Mouse (Mus musculus) lung, embryonic 14.5 days (tissue): Measurements from ENCODE around the gene Pold4. TPM values are rescaled to one million over a fixed set of nuclear protein-coding genes. Genes with fewer than 3 reads are reported as not detected.
A peak's percentile ranks its signal among the peaks of the same experiment; 100 is the strongest.

Source experiments
- ATAC-seq: fragments of 200-750 bp; cut with Nextera tagmentation; 2 replicates; pipeline ENCODE4 v1.8.0; 2017; ENCODE audit warnings: mild to moderate bottlenecking, moderate TSS enrichment, moderate library complexity; ENCODE audit not compliant: insufficient read depth
- DNase-seq: peaks from one replicate; pipeline ENCODE4 v3.0.0-alpha.2; 2015
- H3K27ac ChIP-seq: fragments of 300-500 bp; sonication (generic); 2 replicates; pipeline ENCODE4 v1.5.1; 2014; ENCODE audit warnings: low read depth, mild to moderate bottlenecking, moderate library complexity
- H3K27me3 ChIP-seq: fragments of 300-500 bp; sonication (generic); 2 replicates; pipeline ENCODE4 v1.6.1; 2014; ENCODE audit warnings: low read length, control low read depth; ENCODE audit not compliant: insufficient read depth
- H3K36me3 ChIP-seq: fragments of 300-500 bp; sonication (generic); 2 replicates; pipeline ENCODE4 v1.6.1; 2014; ENCODE audit warnings: control low read depth; ENCODE audit not compliant: insufficient read depth
- H3K4me1 ChIP-seq: fragments of 300-500 bp; sonication (generic); 2 replicates; pipeline ENCODE4 v1.6.1; 2014; ENCODE audit warnings: antibody characterized with exemption, control low read depth; ENCODE audit not compliant: insufficient read depth
- H3K4me2 ChIP-seq: fragments of 300-500 bp; sonication (generic); 2 replicates; pipeline ENCODE4 v1.6.1; 2014; ENCODE audit warnings: mild to moderate bottlenecking
- H3K4me3 ChIP-seq: fragments of 300-500 bp; sonication (generic); 2 replicates; pipeline ENCODE4 v1.5.1; 2014; ENCODE audit warnings: low read depth, low read length
- H3K9ac ChIP-seq: fragments of 300-500 bp; sonication (generic); 2 replicates; pipeline ENCODE4 v1.6.1; 2014
- H3K9me3 ChIP-seq: fragments of 300-500 bp; sonication (generic); 2 replicates; pipeline ENCODE4 v1.6.1; 2016; ENCODE audit warnings: low read depth, low read length, control low read depth
- CTCF ChIP-seq: IDR thresholded peaks from 2 replicates; pipeline ENCODE4 v1.5.1; 2016; ENCODE audit warnings: antibody characterized with exemption, low read depth
- WGBS: fragments of 180-500 bp; shearing (Covaris S2); extraction: QIAGEN DNeasy Blood & Tissue Kit; methylation state at CpG from one replicate; pipeline ENCODE4 v1.1.7; 2014; 5-methylcytosine and 5-hydroxymethylcytosine counted together
- polyA plus RNA-seq: library from polyadenylated mRNA; unstranded; fragments of >200 nt; fragmentation: Nextera tagmentation; extraction: Ambion mirVana; gene quantifications from 2 replicates; pipeline ENCODE4 v1.2.1, GENCODE M21; 2014

The Pold4 gene
- polyA plus RNA-seq, 1 experiment from 2014 or later, result 22.8 TPM

DNA sequence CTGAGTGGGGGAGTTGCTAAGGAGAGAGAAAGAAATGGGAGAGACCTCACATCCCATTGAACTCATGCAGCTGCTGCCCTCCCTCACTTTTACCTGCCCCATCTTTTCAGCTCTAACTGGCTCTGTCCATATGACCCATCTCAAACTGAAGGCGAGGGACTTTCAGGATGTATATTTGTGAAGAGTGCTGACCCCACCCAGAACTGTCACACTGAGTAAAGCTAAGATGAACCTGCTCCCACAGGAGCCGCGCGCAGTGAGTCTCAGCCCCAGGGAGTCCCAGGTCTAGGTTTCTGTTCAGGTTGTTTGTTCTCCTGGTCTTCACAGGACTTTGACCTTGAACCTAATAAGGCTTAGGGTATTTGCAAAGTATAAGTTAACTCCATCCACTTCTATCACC, 2.8 kb upstream of the Pold4 start:
- Histone ChIP-seq H3K27me3 (no peaks in the 10 kb centered on the region; the same call in 1 of the 2 replicates), H3K4me1 (peaks cover 4% of the 10 kb centered on the region; the same call in 1 of the 2 replicates), H3K27ac (no peak overlapping the region), H3K4me3 (no peak overlapping the region), H3K4me2 (no peak overlapping the region), H3K36me3 (no peaks in the 10 kb centered on the region), H3K9me3 (no peaks in the 10 kb centered on the region), H3K9ac (no peak overlapping the region)
- no peak for ATAC-seq
- 72% methylated on average over 4 of the region's 4 CpGs for WGBS
- no peak for DNase-seq
- TF ChIP-seq CTCF, result no peak

- Histone ChIP-seq H3K4me2 (no peak overlapping the region), H3K27ac (no peak overlapping the region), H3K36me3 (no peaks in the 10 kb centered on the region), H3K9ac (no peak overlapping the region; the same call in 1 of the 2 replicates), H3K9me3 (no peaks in the 10 kb centered on the region), H3K27me3 (no peaks in the 10 kb centered on the region; the same call in 1 of the 2 replicates), H3K4me1 (peaks cover 4% of the 10 kb centered on the region; the same call in 1 of the 2 replicates), H3K4me3 (no peak overlapping the region)
- TF ChIP-seq CTCF, result no peak
- ATAC-seq (no peak), DNase-seq (no peak)
- WGBS, result 36% methylated on average over 9 of the region's 9 CpGs
Observed at GRCm38 (mm10) chr19:4229451-4230076, 2.1 kb upstream of the Pold4 start.

DNA sequence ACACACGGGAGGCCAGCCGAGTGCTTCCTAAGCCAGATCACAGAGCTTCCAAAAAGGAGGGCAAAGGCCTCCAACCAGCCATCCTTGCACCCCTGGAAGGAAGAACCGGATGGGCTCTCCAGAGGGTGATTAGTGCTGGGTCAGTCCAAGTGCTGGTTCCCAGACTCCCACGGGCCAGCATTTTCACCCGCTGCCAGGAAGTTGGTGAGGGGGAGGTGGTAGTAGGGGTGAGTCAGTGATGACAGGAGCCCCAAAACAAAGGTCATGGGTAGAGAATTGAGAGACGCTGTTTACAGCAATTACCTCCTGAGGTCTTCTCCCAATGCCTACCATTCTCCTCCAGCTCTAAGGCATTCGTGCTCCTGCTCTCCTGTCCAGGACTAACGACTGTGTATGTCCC, 1.3 kb upstream of the Pold4 start:
- no peak for DNase-seq
- TF ChIP-seq CTCF, result no peak
- H3K27me3 ChIP-seq, result no peaks in the 10 kb centered on the region; the same call in 1 of the 2 replicates
- H3K4me2 ChIP-seq, result no peak overlapping the region
- H3K4me3 ChIP-seq, result no peak overlapping the region
- H3K9ac ChIP-seq, result no peak overlapping the region
- ATAC-seq, result no peak
- WGBS, result 62% methylated on average over 8 of the region's 8 CpGs
- H3K9me3 ChIP-seq, result no peaks in the 10 kb centered on the region
- H3K36me3 ChIP-seq, result no peaks in the 10 kb centered on the region
- no peak overlapping the region for H3K27ac ChIP-seq
- peaks cover 4% of the 10 kb centered on the region; the same call in 1 of the 2 replicates for H3K4me1 ChIP-seq

DNA sequence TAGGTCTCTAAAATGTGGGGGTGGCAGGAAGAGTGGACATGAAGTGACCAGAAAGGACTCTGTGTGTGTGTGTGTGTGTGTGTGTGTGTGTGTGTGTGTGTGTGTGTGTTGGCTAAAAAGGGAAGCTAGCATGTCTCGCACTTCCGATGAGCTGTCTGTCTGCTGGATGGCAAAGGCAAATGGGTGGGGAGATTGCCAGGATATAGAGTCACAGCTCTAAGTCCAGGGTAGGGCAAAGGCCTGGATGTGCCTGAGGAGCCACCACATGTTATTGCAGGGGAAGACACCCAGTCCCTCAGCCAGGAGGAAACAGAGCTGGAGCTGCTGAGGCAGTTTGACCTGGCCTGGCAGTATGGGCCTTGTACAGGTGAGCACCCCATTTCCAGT, 480 bp downstream of the Pold4 start:
- WGBS, result 32% methylated on average over 2 of the region's 2 CpGs
- no peaks in the 10 kb centered on the region; the same call in 1 of the 2 replicates for H3K27me3 ChIP-seq
- peak overlapping the region; percentile 81 for H3K27ac ChIP-seq
- peaks cover 4% of the 10 kb centered on the region; the same call in 1 of the 2 replicates for H3K4me1 ChIP-seq
- H3K9me3 ChIP-seq, result no peaks in the 10 kb centered on the region
- no peak for TF ChIP-seq CTCF
- DNase-seq, result no peak
- peak overlapping the region; percentile 82 for H3K4me2 ChIP-seq
- peak; percentile 10; the same call in 1 of the 2 replicates for ATAC-seq
- no peaks in the 10 kb centered on the region for H3K36me3 ChIP-seq
- H3K4me3 ChIP-seq, result peak overlapping the region; percentile 53
- peak overlapping the region; percentile 60 for H3K9ac ChIP-seq

DNA sequence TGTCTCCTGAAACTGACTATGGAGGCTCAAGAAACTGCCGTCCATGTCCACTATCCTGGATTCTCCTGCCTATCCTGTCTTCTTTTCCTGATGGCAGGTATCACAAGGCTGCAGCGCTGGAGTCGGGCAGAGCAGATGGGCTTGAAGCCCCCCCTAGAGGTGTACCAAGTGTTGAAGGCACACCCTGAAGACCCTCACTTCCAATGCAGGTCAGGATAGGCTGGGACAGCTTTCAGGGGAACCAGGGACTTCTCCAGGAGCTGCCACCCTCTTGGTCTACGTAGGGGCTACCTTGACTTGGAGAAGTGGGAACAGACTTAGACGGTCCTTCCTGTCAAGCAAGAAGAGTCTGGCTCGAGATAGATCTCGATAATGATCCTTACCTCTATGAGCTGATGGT, 952 bp downstream of the Pold4 start:
- 75% methylated on average over 7 of the region's 7 CpGs for WGBS
- H3K9ac ChIP-seq, result no peak overlapping the region

DNA sequence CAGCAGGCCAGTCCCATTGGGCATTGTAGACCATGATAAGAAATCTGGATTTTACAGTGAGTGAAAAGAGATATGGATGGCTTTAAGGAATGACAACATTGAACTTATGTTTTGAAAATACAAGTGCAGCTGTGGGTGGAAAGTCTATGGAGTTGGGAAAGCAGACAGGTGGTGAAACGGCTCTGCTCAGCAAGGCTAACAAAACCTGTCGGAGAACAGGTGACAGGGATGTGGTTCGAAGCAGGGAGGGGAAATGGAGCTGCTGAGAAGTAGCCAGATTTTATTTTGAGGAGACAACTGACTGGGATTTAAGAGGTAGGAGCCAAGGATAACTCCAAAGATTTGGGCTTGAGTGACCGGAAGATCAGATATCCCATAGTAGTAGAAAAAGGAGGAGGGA, 2.8 kb downstream of the Pold4 start:
- DNase-seq (no peak), ATAC-seq (no peak)
- Histone ChIP-seq H3K9ac (no peak overlapping the region), H3K4me3 (no peak overlapping the region), H3K4me2 (no peak overlapping the region), H3K36me3 (no peaks in the 10 kb centered on the region), H3K27me3 (no peaks in the 10 kb centered on the region), H3K9me3 (no peaks in the 10 kb centered on the region), H3K4me1 (peaks cover 4% of the 10 kb centered on the region; the same call in 1 of the 2 replicates), H3K27ac (no peak overlapping the region)
- WGBS, result 72% methylated on average over 4 of the region's 4 CpGs
- no peak for TF ChIP-seq CTCF

More for the DNA sequence above, 952 bp downstream of the Pold4 start:
- Histone ChIP-seq H3K4me2 (peak overlapping the region; percentile 82; the same call in 1 of the 2 replicates), H3K27ac (0 out of 2 replicates have a peak overlapping the region, but pooled peaks have one; percentile 81), H3K9me3 (no peaks in the 10 kb centered on the region), H3K4me3 (no peak overlapping the region; the same call in 1 of the 2 replicates), H3K27me3 (no peaks in the 10 kb centered on the region; the same call in 1 of the 2 replicates), H3K36me3 (no peaks in the 10 kb centered on the region), H3K4me1 (peaks cover 4% of the 10 kb centered on the region; the same call in 1 of the 2 replicates)
- DNase-seq, result no peak
- TF ChIP-seq CTCF, result no peak
- no peak for ATAC-seq

DNA sequence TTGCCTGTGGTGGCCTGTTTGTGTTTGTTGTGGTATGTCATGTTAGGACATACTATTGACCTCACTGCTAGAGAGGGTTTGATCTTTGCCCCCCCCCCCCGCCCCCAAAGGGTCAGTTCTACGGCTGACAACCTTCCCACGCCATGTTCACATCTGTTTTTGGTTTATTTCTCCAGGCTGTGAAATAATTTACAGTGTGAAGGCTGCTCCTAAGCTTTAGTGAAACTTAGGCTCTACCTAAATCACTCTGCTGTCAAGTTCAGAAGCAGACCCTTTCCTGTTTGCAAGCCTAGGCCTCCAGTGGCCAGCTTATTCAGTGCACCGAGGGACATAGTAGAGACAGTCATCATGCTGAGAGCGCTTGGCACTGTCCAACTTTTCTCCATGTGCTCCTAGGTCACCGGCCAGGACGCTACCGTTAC, 8.6 kb downstream of the Pold4 start:
- 46% methylated on average over 8 of the region's 8 CpGs for WGBS
- 0 out of 2 replicates have a peak, but pooled peaks have one; percentile 2 for TF ChIP-seq CTCF
- Histone ChIP-seq H3K4me3 (no peak overlapping the region), H3K9ac (no peak overlapping the region), H3K27ac (no peak overlapping the region), H3K4me2 (no peak overlapping the region), H3K36me3 (no peaks in the 10 kb centered on the region), H3K9me3 (no peaks in the 10 kb centered on the region), H3K27me3 (no peaks in the 10 kb centered on the region), H3K4me1 (no peaks in the 10 kb centered on the region)
- DNase-seq (no peak), ATAC-seq (no peak)
